Mouse (Mus musculus): Measurements from ENCODE around the gene Sap30.
"Not testable (repeated sequence)": the region's sequence is repeated elsewhere in the genome, so short reads cannot be mapped to it uniquely, and the experiment has no call there.

The Sap30 gene

DNA sequence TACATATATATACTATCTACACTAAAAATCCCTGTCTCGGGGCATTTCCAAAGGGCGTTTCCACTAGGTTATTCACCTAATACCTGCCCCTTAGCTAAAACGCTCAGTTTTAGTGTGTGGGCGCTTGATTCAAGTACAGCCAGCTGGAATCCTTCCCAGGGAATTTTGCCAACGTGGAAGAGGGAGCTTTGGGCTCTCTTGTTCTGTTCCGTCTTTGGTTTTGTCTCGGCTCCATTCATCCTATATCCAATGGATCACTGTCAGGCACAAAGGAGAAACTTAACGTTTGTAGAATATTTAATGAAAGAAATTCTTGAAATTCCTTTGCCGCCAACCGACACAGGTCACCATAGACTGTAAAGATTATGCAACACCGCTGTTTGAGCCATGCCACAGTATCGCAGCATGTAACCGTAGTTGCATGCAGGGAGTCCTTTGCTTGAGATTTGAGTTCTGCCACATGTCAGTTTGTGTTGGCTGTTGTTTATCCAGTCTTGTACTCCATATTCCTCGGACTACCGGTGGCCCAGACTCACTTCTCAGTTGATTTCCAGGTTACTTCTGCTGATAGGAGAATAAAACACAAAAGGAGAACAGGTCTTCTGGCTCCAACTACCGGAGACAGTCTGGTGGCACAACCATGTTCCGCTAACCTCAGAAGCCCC lies 11.3 kb upstream of the Sap30 start:
- DNase-seq (ENCODE audit: extremely low read depth, insufficient read length, low spot score): no peak

DNA sequence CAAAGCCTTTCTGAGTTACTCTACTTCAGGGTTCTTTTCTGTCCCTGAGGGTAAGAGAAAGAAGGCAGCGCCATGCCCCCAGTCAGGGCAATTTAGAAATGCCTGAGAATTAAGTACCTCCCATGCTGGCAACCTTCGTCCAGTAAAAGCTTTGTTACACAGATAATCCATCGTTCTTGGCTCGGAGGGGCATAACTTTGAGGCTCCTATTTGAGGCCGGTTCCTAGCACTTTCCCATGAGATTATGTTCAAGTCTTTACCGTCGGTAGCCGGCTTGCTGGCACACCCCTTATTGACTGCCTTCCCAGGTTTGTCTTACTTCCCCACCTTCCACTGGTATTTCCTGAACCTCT lies 10.8 kb upstream of the Sap30 start:
- DNase-seq (ENCODE audit: extremely low read depth, insufficient read length, low spot score): no peak

DNA sequence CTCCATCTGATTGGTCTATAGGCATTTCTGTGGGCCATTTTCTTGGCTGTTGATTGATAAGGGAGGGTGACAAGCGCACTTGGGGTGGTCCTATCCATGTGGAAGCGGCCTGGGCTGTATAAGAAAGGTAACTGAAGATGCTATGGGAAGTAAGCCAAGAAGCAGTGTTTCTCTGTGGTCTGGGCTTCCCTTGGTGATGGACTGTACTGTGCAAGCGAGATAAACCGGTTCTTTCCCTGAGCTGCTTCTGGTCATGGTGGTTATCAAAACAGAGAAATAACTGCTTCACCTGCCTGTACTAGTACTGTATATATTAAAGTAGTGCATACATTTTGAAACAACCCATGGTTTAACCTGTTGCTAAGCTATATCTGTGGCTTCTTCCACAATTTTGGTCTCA lies 4.2 kb upstream of the Sap30 start:
- no peak for DNase-seq (ENCODE audit: extremely low read depth, insufficient read length, low spot score)

DNA sequence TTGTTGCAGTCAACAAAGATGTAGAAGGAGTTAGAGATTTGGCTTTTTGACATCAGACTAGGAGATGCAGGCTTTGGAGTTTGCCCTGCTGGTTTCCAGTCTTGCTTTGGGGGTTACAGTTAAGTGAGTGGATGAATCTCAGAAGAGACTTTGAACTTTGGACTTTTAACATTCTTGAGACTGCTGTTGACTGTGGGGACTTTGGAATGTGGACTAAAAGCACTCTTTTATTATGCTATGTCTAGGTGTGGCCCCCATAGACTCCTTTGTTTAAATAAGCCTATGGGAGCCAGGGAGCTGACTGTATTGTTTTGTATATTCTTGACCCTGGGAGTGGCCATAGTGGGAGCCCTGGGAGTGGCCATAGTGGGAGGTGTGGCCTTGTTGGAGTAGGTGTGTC lies 2.2 kb upstream of the Sap30 start:
- DNase-seq (ENCODE audit: extremely low read depth, insufficient read length, low spot score): no peak

DNA sequence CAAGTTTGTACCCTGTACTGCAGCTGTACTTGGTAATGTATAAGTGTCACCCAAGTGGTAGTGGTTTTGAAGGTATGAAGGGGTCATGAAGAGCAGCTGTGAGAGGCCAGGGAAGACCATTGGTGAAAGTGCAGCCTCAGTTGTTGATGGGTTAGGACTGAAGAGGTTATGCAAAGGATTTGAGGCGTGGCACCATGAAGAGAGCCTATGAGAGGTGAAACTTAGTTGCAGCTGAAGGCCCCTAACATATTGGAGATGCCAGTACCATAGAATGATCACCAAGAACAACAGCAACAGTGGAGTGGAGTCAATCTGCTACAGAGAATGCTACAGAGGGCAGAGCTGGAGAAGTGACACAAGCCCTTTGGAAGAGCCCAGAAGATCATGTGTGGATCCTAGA lies 1.7 kb upstream of the Sap30 start:
- DNase-seq (ENCODE audit: extremely low read depth, insufficient read length, low spot score): no peak

DNA sequence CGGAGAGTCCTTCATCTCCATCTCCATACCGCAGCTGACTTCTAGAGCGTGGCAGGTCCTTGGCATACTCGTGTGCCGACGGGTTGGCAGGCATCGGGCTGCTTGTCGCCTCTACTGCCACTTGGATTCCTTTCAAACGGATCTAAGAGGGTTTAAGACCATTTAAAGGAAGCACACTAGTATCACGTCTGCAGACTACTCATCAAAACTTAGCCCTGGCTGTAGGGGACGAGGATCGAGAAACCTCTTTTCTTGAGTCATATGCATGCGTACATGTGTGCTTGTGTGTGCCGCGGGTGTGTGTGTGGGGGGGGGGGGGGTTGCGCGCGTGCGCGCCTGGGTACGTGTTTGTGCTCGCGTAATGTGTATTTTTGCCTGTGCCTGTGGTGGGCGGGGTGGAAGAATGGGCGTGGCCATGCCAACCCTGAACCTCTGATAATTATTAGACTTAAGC lies 679 bp upstream of the Sap30 start:
- peak; percentile 85 for DNase-seq (ENCODE audit: extremely low read depth, insufficient read length, low spot score)

DNA sequence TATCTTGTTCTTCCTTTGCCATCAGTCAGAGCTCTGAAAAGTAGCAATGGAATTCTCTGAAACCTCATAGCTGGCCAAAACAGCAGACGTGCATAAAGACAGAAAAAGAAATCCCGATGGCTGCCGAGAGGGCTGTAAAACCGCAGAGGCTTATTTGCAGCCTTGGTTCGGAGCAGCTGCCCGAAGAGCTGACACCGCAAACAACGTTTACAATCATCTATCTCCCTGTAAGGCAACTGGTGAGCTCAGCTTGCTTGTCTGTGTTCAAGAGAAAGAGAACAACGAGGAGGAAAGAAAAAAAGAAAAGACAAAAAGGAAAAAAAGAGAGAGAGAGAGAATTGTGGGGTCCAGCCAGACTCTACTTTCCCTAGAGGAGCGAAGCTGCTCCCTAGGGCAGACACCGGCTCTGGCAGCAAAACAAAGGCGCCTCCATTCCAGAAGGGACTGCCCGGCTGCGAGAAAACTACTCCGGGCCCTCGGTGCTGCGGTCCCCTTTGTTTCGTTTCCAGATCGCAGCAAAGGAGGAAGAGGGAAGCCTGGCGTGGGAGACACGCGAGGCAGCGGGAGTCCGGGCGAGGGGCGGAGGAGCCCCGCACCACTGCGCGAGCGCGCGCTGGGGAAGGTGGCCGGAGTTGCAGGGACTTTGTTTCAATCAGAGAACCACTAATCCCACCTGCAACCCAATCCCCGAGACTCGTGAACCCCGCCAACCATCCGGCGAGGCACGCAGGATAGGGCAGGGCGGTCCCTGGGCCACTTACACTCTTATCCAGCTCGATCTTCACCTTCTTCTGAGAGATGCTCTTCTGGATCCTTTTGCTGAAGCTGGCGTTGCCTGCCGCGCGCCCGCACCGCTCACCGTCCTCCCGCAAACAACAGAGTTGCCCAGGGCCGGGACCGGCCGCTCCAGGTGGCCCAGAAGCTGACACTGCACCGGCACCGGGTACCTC lies 894 bp downstream of the Sap30 start:
- DNase-seq (ENCODE audit: extremely low read depth, insufficient read length, low spot score): peak; percentile 74

DNA sequence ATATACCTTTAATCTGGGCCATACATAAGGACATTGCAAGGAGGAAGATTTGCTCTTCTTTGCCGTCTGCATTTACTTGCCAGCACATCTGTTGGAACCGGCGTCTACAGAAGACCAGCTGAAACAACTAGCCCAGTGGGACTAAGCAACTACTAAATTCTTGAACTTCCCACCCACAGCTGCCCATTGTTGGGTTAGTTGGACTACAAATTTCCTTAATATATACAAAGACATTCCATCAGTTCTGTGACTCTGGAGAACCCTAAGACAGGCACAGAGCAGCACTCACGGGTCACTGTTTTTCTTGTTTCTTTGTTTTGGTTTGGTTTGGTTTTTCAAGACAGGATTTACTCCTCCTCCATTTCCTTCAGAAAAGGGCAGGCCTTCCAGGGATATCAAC lies 7.1 kb downstream of the Sap30 start:
- no peak for DNase-seq (ENCODE audit: extremely low read depth, insufficient read length, low spot score)

DNA sequence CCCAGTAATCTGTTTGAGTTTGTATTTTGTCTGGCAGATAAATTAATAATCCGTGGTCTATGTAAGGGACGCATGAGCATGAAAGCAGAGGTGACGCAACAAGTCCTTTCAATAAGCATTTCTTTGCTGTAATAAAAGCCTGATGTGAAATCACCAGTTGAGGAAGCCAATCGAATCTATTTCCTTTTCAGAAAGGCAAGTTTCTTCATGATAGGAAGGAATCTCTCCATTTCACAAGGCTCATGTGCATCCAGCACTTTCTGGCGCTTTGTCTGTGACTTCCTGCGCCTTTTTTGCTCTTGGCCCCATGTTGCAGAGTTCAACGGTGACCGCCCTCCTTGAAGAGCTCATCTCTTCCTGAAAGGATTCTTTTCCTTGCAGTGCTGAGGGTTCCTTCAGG lies 8.0 kb downstream of the Sap30 start:
- no peak for DNase-seq (ENCODE audit: extremely low read depth, insufficient read length, low spot score)

DNA sequence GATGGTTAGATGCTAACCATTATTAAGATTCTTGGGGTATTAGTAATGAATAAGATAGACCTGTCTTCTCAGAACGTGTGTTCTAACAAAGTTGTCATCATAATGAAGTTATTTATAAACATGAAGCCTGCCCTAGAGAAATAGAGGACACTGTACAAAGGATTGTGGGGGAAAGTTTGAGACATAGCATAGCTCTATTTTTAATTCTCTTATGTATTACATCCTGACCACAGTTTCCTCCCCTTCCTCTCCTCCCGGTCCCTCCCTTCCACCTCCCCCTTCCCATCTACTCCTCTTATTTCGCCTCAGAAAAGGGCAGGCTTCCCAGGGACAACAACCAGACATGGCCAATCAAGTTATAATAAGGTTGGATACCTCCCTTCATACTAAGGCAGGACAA lies 9.3 kb downstream of the Sap30 start:
- no peak for DNase-seq (ENCODE audit: extremely low read depth, insufficient read length, low spot score)

DNA sequence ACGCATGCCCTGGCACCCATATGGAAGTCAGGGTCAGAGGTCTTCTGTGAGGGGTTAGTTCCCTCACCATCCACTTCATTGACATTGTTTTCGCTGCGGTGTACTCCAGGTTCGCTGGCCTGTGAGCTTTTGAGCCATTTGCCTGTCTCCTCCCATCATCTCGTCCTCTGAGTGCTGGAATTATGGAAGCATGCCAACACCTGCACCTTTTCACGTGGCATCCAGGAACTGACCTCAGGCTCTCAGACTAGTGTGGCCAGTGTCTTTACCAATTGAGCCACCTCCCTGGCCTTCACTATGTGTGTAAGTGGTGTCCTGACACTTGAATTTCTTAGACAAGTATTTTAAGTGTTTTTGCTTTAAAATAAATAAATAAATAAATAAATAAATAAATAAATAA lies 13.9 kb downstream of the Sap30 start:
- no peak for DNase-seq (ENCODE audit: extremely low read depth, insufficient read length, low spot score)

DNA sequence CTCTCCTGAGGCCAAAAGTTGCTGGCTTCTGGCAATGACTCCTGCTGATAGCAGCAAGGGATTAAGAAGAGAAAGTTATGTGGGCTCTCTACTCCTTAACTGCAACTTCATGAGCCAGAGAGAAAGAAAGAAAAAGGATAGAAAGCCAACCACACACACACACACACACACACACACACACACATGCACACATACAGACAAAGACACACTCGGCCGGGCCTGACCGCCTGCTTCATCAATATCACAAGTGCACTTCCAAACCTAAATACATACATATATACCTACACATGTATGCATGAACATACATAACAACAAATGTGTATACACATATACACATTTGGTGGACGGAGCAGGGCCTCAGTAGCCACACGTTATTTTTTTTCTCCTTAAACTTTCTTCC lies 16.8 kb downstream of the Sap30 start:
- DNase-seq (ENCODE audit: extremely low read depth, insufficient read length, low spot score): no peak

DNA sequence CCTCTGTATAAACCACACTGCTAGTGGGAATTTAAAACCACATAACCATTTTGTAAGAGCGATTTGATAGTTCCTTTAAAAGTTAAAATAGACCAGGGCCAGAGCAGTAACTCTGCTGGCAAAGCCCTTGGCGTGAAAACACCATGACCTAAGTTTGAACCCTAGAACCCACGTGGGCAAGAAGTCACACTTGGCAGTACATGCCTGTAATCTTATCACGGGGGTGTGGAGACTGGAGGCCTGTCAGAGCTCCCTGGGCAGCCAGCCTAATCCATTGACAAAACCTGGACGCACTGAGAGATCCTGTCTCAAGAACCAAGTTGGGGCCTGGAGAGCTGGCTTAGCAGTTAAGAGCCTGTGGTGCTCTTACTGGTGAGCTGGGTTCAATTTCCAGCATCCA lies 19.0 kb downstream of the Sap30 start:
- peak; percentile 6 for DNase-seq (ENCODE audit: extremely low read depth, insufficient read length, low spot score)

DNA sequence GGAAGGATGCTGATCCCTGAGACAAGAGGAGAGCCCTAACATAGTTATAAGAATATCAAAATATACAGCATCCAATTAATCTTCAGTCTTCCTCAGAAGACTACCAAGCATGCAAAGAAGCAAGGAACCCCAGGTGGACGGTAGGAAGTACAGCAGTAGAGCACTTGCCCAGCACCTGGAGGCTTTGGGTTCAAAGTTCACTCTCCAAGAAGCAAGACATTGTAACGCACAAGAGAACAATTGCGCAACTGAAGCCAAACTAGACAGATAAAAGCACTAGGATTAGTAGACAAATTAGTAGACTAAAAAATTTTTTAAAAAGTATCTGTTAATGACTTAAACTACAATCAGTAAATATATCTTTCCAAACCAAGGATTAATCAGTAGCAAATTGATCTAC lies 23.9 kb downstream of the Sap30 start:
- DNase-seq (ENCODE audit: extremely low read depth, insufficient read length, low spot score): no peak

DNA sequence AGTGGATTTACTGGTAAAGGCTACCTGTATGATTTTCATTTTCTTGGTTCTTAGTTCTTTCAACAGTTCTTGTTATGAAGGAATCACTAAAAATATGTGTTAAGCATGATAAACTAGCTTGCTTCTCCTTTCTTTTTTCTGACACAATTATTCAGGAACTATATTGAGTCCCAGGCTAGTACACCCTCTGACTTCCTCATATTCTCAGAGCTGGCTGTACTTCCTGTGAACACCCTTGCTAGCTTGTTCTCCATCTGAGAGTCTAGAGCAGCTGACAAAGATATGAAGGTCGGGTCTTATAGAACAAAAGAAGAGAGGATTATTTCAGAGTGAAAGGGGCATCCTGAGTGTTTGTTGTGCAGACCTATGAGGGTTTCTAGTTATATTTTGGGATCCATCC lies 24.8 kb downstream of the Sap30 start:
- no peak for DNase-seq (ENCODE audit: extremely low read depth, insufficient read length, low spot score)

DNA sequence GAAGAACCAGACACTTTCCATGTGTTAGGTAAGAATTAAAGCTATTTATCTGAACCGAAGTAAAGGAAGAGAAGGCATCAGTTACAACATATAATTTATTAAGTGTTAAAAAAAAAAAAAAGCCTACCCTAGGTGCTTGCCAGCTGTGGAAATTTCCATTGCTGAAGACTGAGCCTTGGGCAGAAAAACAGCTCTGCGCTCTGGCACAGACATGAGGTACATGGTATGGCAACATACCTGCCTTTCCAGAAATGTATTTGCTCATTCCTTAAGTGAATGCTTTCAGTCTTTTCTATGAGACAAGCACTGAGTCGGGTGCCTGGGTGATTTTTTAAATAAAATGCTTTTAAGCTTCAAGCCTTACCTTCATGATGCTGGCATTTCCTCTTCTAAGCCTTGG lies 29.7 kb downstream of the Sap30 start:
- no peak for DNase-seq (ENCODE audit: extremely low read depth, insufficient read length, low spot score)

DNA sequence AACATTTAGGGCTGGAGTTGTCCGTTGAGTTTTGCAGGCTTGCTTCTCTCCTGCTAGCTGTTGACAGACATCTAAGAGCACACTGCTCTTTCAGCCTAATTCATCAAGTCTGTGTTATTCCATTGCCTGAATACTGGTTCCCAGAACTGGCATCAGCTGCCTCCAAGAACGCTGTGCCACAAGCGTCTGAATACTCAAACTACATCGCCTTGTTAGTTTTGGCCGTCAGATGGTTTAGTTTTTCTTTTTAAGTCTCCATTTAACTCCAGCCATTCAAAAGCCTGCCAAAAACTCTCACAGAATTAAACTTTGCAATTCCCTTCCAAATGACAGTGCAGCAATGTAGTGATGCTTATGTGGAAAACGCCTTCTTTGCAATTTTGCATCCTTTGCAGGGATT lies 30.5 kb downstream of the Sap30 start:
- DNase-seq (ENCODE audit: extremely low read depth, insufficient read length, low spot score): no peak

DNA sequence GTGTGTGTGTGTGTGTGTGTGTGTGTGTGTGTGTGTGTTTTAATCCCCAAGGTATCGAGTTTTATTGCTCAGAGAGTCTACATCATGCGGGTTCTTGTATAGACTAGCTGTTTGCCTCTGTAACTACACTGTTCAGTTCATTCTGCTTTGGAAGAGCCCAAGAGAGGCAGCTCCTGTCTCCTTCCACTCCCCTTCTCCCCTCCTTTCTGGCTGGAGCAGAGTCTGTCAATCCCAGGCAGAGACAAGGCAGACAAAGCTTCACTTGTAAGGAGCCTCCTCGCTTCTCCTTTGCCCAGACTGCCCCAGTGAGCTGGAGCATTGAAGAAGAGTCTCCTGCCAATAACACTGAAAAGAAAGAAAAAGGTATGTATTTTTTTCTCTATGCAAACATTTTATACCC lies 31.9 kb downstream of the Sap30 start, which contains the start of gene Scrg1:
Gene Scrg1 (plus strand): TSS at position 159 of the 400 bp plus-strand sequence.
- no peak for DNase-seq (ENCODE audit: extremely low read depth, insufficient read length, low spot score)

DNA sequence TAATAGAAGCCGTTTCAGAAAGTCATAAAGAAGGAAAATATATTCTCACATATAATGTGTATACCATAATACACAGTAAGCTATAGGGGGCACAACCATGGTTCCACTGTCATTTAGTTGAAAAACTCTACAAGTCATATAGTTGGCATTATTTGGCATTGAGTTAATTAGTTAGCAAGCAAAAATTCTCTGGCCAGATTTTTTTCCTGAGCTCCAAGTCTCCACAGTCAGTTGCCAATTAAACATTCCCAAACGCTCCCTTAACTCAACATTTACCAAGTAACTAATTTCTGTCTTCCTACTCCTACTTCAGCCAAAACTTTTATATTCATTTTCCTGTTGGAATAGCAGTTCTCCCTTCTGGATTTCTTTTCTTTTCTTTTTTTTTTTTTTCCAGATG lies 34.3 kb downstream of the Sap30 start:
- no peak for DNase-seq (ENCODE audit: extremely low read depth, insufficient read length, low spot score)

DNA sequence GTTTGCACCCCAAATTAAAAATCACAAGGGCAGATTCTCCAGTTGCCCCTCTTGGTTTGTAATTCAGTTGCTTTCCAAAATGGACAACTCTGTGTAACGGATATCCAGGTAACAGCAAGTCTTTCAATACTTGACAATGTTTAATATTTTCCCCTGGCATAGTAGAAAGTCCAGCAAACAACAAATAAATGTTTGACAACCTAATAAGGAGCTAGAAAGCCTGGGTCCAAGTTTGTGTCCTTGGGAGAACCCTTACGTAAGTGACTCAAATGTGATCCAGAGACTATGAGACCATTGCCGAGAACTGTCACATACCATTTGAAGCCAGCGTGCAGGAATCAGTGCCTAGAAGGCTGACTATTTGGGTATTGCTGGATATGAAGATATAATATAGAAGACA lies 35.8 kb downstream of the Sap30 start:
- DNase-seq (ENCODE audit: extremely low read depth, insufficient read length, low spot score): no peak

DNA sequence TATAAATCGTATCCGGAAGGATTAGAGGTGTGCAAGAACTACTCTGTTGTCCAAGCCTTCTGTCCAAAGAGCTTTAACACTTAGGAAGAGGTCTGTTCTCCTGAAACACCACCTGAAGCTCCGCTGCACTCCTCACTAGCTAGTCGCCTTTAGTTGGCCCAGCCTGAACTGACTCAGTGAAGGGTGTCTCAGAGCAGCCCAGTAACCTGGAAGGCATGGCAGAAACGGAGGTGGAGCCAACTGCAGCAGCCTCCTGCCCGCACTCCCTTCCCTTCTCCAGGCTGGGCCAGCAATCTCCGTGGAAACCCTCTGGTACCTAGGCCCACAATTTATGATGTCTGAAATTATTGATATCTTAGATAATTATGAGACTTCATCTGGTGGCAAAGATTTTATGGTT lies 36.9 kb downstream of the Sap30 start:
- no peak for DNase-seq (ENCODE audit: extremely low read depth, insufficient read length, low spot score)

DNA sequence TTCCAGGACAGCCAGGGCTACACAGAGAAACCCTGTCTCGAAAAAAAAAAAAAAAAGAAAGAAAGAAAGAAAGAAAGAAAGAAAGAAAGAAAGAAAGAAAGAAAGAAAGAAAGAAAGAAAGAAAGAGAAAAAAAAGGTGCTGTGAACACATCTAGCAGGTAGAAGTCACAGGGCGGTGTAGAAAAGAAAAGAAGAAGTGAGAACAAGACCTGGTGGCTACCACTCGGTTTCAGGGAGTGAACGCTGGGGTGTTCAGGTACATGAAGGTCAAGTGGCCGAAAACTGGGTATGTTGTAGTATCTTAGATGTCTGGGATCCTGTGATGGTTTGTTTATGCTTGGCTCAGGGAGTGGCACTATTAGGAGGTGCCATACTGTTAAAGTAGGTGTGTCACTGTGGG lies 41.8 kb downstream of the Sap30 start:
- DNase-seq (ENCODE audit: extremely low read depth, insufficient read length, low spot score): not testable (repeated sequence)
